Mouse (Mus musculus) liver, adult 2 months (tissue): Measurements from ENCODE around the gene Fbl.

Experiments
- CTCF ChIP-seq: fragments of 200-500 bp; IDR thresholded peaks from 2 replicates; pipeline ENCODE4 v1.5.1; 2011; ENCODE audit warnings: low read depth, low read length, control low read depth
- POLR2A ChIP-seq: fragments of 200-500 bp; IDR thresholded peaks from 2 replicates; pipeline ENCODE4 v1.6.1; 2011; ENCODE audit warnings: low read length, control low read depth; ENCODE audit not compliant: insufficient read depth; ENCODE audit errors: extremely low read depth

DNA sequence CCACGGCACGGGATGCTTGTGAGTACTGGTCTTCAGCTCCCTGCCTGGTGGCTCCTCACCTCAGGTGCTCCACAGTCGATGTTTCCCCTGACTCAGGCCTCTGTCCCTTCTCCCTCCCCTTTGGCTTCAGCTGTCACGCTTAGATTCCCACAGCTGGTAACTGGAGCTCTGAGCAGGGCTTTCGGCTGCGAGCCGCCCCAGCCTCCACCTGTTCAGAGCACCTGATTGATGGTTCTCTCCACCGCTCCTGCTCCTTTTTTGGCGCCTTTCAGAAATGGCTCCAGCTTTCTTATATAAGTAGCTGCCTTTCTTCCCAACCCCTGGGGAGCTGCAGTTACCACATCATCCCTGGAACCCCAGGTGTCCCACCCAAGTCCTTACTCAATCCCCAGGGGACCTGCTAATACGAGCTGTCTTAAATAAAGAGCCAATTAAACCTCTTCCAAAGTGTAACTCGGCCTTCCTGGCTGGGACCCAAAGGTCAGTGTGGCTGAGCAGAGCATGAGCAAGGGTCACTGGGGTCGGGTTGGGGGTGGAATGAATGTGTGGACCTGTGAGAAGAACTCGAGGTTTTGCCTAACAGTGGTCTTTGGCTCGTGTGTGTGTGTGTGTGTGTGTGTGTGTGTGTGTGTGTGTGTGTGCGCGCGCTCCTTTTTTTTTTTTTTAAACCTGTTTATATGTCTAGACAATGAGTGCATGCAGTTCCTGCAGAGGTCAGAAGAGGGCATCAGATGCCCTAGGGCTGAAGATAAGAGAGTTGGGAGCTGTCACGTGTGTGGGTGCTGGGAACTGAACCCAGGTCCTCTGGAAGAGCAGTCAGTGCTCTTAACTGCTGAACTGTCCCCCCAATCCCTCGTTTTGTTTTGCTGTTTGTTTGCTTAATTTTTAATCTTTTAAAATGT, 33.9 kb downstream of the Fbl start:
- TF ChIP-seq CTCF (0 out of 2 replicates have a peak, but pooled peaks have one; percentile 9), POLR2A (no peak)
